Mouse (Mus musculus): Measurements from ENCODE around the gene Txnrd1. TPM values are rescaled to one million over a fixed set of nuclear protein-coding genes. Genes with fewer than 3 reads are reported as not detected.

The Txnrd1 gene
- polyA plus RNA-seq, 1 experiment from 2014 or later = 157 TPM

GRCm38 (mm10) chr10:82935018-82935633 lies 101.4 kb downstream of the Txnrd1 start:
- ATAC-seq = no peak

GRCm38 (mm10) chr10:82935774-82936173 lies 102.0 kb downstream of the Txnrd1 start:
- H3K4me1 ChIP-seq (ENCODE audit: control insufficient read depth, insufficient read depth, low read length) = no peaks in the 10 kb centered on the region
- no peak overlapping the region for H3K27ac ChIP-seq (ENCODE audit: low read depth, low read length)
- no peak overlapping the region for H3K4me2 ChIP-seq (ENCODE audit: low read length)
- no peak for DNase-seq (ENCODE audit: low spot score)
- no peak overlapping the region for H3K4me3 ChIP-seq (ENCODE audit: low read depth, low read length)
- ATAC-seq = no peak
- 89% methylated on average over 6 of the region's 6 CpGs for WGBS
- H3K36me3 ChIP-seq (ENCODE audit: control insufficient read depth, insufficient read depth, low read length) = no peaks in the 10 kb centered on the region
- no peaks in the 10 kb centered on the region for H3K9me3 ChIP-seq (replicated peaks; ENCODE audit: control insufficient read depth, low read length)
- H3K9ac ChIP-seq (ENCODE audit: low read length) = no peak overlapping the region
- H3K27me3 ChIP-seq (replicated peaks; ENCODE audit: control insufficient read depth, insufficient read depth, low read length) = no peaks in the 10 kb centered on the region

More at GRCm38 (mm10) chr10:82935018-82935633, 101.4 kb downstream of the Txnrd1 start:
- 85% methylated on average over 13 of the region's 13 CpGs for WGBS
- H3K9me3 ChIP-seq (replicated peaks; ENCODE audit: control insufficient read depth, low read length) = no peaks in the 10 kb centered on the region
- H3K36me3 ChIP-seq (ENCODE audit: control insufficient read depth, insufficient read depth, low read length) = no peaks in the 10 kb centered on the region
- no peak overlapping the region for H3K4me3 ChIP-seq (ENCODE audit: low read depth, low read length)
- H3K27me3 ChIP-seq (replicated peaks; ENCODE audit: control insufficient read depth, insufficient read depth, low read length) = no peaks in the 10 kb centered on the region
- H3K4me1 ChIP-seq (ENCODE audit: control insufficient read depth, insufficient read depth, low read length) = no peaks in the 10 kb centered on the region
- H3K27ac ChIP-seq (ENCODE audit: low read depth, low read length) = no peak overlapping the region
- H3K9ac ChIP-seq (ENCODE audit: low read length) = no peak overlapping the region
- no peak overlapping the region for H3K4me2 ChIP-seq (ENCODE audit: low read length)
- no peak for DNase-seq (ENCODE audit: low spot score)

Other genes starting within 250 kb of the Txnrd1 start
- gene 1190007I07Rik, start 210.7 kb upstream of the Txnrd1 start, polyA plus RNA-seq (2014; fragmentation: Nextera tagmentation; extraction: Ambion mirVana) = 34.4 and 35.7 TPM in 2 replicates
- 226 and 231 TPM in 2 replicates for gene Tdg, start 204.1 kb upstream of the Txnrd1 start, polyA plus RNA-seq (2014; fragmentation: Nextera tagmentation; extraction: Ambion mirVana)
- gene Glt8d2, start 143.3 kb upstream of the Txnrd1 start, polyA plus RNA-seq (2014; fragmentation: Nextera tagmentation; extraction: Ambion mirVana) = 2.6 and 4.0 TPM in 2 replicates
- 38.3 and 48.4 TPM in 2 replicates for gene Hcfc2, start 137.8 kb upstream of the Txnrd1 start, polyA plus RNA-seq (2014; fragmentation: Nextera tagmentation; extraction: Ambion mirVana)
- 69.1 and 70.7 TPM in 2 replicates for gene Nfyb, start 69.8 kb upstream of the Txnrd1 start, polyA plus RNA-seq (2014; fragmentation: Nextera tagmentation; extraction: Ambion mirVana)
- 0.22 and 0.27 TPM in 2 replicates for gene Eid3, start 32.7 kb downstream of the Txnrd1 start, polyA plus RNA-seq (2014; fragmentation: Nextera tagmentation; extraction: Ambion mirVana)
- gene Chst11, start 151.5 kb downstream of the Txnrd1 start, polyA plus RNA-seq (2014; fragmentation: Nextera tagmentation; extraction: Ambion mirVana) = 4.0 and 4.2 TPM in 2 replicates

Measured in forebrain, embryonic 14.5 days (tissue).